Mouse (Mus musculus) G1E (cell line): ENCODE measurements around the gene Ptprcap. TPM values are rescaled to one million over a fixed set of nuclear protein-coding genes. Genes with fewer than 3 reads are reported as not detected.

Experiments used
- ATAC-seq: 2 replicates; pipeline ENCODE4 v1.8.0; 2016; ENCODE audit warnings: mild to moderate bottlenecking; ENCODE audit not compliant: insufficient number of reproducible peaks, poor library complexity, low FRiP score, severe bottlenecking; ENCODE audit errors: extremely low read depth
- DNase-seq: peaks from one replicate; pipeline ENCODE4 v3.0.0; 2012; ENCODE audit warnings: low spot score
- H3K27me3 ChIP-seq: 2 replicates; pipeline ENCODE4 v1.6.1; 2012; ENCODE audit warnings: mild to moderate bottlenecking, low read length, inconsistent platforms; ENCODE audit not compliant: insufficient read depth
- H3K36me3 ChIP-seq: replicated peaks from 2 replicates; pipeline ENCODE3; 2012; ENCODE audit warnings: mild to moderate bottlenecking, inconsistent platforms
- H3K4me1 ChIP-seq: 2 replicates; pipeline ENCODE4 v1.6.1; 2012; ENCODE audit warnings: low read depth, low read length, inconsistent platforms, mixed read lengths; ENCODE audit not compliant: insufficient read depth
- H3K4me3 ChIP-seq: 2 replicates; pipeline ENCODE4 v1.5.1; 2012; ENCODE audit warnings: low read depth, mild to moderate bottlenecking, inconsistent platforms, low read length, moderate library complexity, mixed read lengths
- H3K9me3 ChIP-seq: replicated peaks from 2 replicates; pipeline ENCODE4 v1.6.1; 2012; ENCODE audit warnings: inconsistent platforms
- CTCF ChIP-seq: IDR thresholded peaks from 2 replicates; pipeline ENCODE4 v1.5.1; 2012; ENCODE audit warnings: low read depth, low read length, inconsistent platforms, mixed read lengths
- GATA1 ChIP-seq: IDR thresholded peaks from 2 replicates; pipeline ENCODE4 v1.6.1; 2012; ENCODE audit warnings: borderline replicate concordance, low read length, inconsistent platforms, mixed read lengths
- GATA2 ChIP-seq: IDR thresholded peaks from 2 replicates; pipeline ENCODE4 v1.6.1; 2012; ENCODE audit warnings: low read depth, low read length, inconsistent platforms, borderline replicate concordance
- POLR2AphosphoS5 ChIP-seq: IDR thresholded peaks from 2 replicates; pipeline ENCODE4 v1.6.1; 2012; ENCODE audit warnings: low read depth, low read length, inconsistent platforms; ENCODE audit not compliant: insufficient replicate concordance
- TAL1 ChIP-seq: conservative IDR thresholded peaks from 2 replicates; pipeline ENCODE4 v1.6.1; 2012; ENCODE audit warnings: low read depth, low read length, inconsistent platforms, mixed read lengths
- polyA plus RNA-seq: library from polyadenylated mRNA; stranded (reverse); fragments of >175 nt; gene quantifications from 2 replicates; pipeline ENCODE4 v1.2.3, GENCODE M21; 2012
- total RNA-seq, 2 experiments: library from RNA; stranded (forward) in 1 of 2; stranded (reverse) in 1 of 2; fragments of 200-1000 nt in 1 of 2; fragments of >200 nt in 1 of 2; fragmentation: Nextera tagmentation in 1 of 2; gene quantifications; 2 replicates each; pipeline ENCODE4 v1.2.3; 2014 to 2017

Gene Ptprcap
- total and polyA plus RNA-seq, 3 experiments = 34.6 to 261 (median 88.5) TPM

- peak; percentile 73 for DNase-seq
- no peaks in the 10 kb centered on the region for H3K27me3 ChIP-seq
- ATAC-seq = 0 out of 2 replicates have a peak, but pooled peaks have one; percentile 4
- H3K36me3 ChIP-seq = peaks cover 99% of the 10 kb centered on the region
- H3K4me1 ChIP-seq = peaks cover 39% of the 10 kb centered on the region
- no peaks in the 10 kb centered on the region for H3K9me3 ChIP-seq
- peak overlapping the region; percentile 28; the same call in 1 of the 2 replicates for H3K4me3 ChIP-seq
- TF ChIP-seq GATA2 (no peak), GATA1 (no peak), TAL1 (peak; percentile 20; the same call in 1 of the 2 replicates), POLR2AphosphoS5 (no peak)
These were observed 40.1 kb upstream of the Ptprcap start for GRCm38 (mm10) chr19:4113186-4113805.

GRCm38 (mm10) chr19:4113806-4114230, 39.6 kb upstream of the Ptprcap start:
- TF ChIP-seq GATA1 (no peak), GATA2 (no peak), TAL1 (no peak)
- ATAC-seq (peak; percentile 40; the same call in 1 of the 2 replicates), DNase-seq (peak; percentile 45)
- Histone ChIP-seq H3K4me1 (peaks cover 39% of the 10 kb centered on the region), H3K36me3 (peaks cover 98% of the 10 kb centered on the region), H3K9me3 (no peaks in the 10 kb centered on the region), H3K4me3 (peak overlapping the region; percentile 28; the same call in 1 of the 2 replicates), H3K27me3 (no peaks in the 10 kb centered on the region)

- peaks cover 43% of the 10 kb centered on the region for H3K4me1 ChIP-seq
- H3K4me3 ChIP-seq = no peak overlapping the region; the same call in 1 of the 2 replicates
These were observed 38.9 kb upstream of the Ptprcap start for GRCm38 (mm10) chr19:4114551-4114950.

GRCm38 (mm10) chr19:4115144-4115543, 38.3 kb upstream of the Ptprcap start:
- H3K9me3 ChIP-seq = no peaks in the 10 kb centered on the region
- H3K4me3 ChIP-seq = peak overlapping the region; percentile 17; the same call in 1 of the 2 replicates
- DNase-seq (no peak), ATAC-seq (no peak)
- H3K4me1 ChIP-seq = peaks cover 49% of the 10 kb centered on the region
- no peaks in the 10 kb centered on the region for H3K27me3 ChIP-seq
- TF ChIP-seq TAL1 (no peak), CTCF (no peak), GATA1 (no peak), POLR2AphosphoS5 (no peak), GATA2 (no peak)
- peaks cover 88% of the 10 kb centered on the region for H3K36me3 ChIP-seq

More at GRCm38 (mm10) chr19:4114551-4114950, 38.9 kb upstream of the Ptprcap start:
- ATAC-seq (no peak), DNase-seq (no peak)
- H3K36me3 ChIP-seq = peaks cover 94% of the 10 kb centered on the region
- no peaks in the 10 kb centered on the region for H3K27me3 ChIP-seq
- TF ChIP-seq TAL1 = no peak
- TF ChIP-seq POLR2AphosphoS5 = no peak
- no peak for TF ChIP-seq GATA1
- no peak for TF ChIP-seq CTCF
- no peak for TF ChIP-seq GATA2
- no peaks in the 10 kb centered on the region for H3K9me3 ChIP-seq

- Histone ChIP-seq H3K4me1 (peaks cover 52% of the 10 kb centered on the region), H3K27me3 (no peaks in the 10 kb centered on the region), H3K4me3 (no peak overlapping the region), H3K36me3 (peaks cover 84% of the 10 kb centered on the region), H3K9me3 (no peaks in the 10 kb centered on the region)
- TF ChIP-seq GATA2 = no peak
- no peak for TF ChIP-seq POLR2AphosphoS5
- no peak for TF ChIP-seq GATA1
- no peak for TF ChIP-seq TAL1
- TF ChIP-seq CTCF = no peak
- DNase-seq = no peak
- no peak for ATAC-seq
These were observed 37.6 kb upstream of the Ptprcap start for GRCm38 (mm10) chr19:4115816-4116215.

- Histone ChIP-seq H3K4me3 (no peak overlapping the region), H3K9me3 (no peaks in the 10 kb centered on the region), H3K36me3 (peaks cover 72% of the 10 kb centered on the region), H3K27me3 (no peaks in the 10 kb centered on the region), H3K4me1 (peaks cover 62% of the 10 kb centered on the region)
- ATAC-seq (no peak), DNase-seq (no peak)
- no peak for TF ChIP-seq GATA1
- TF ChIP-seq CTCF = no peak
- no peak for TF ChIP-seq POLR2AphosphoS5
- no peak for TF ChIP-seq TAL1
- no peak for TF ChIP-seq GATA2
These were observed 36.4 kb upstream of the Ptprcap start for GRCm38 (mm10) chr19:4117006-4117405.
